Mouse (Mus musculus) cerebral cortex, adult 2 months (tissue): ENCODE results near the gene Ptgs1.

Experiments used
- WGBS: fragments of 180-500 bp; shearing (Covaris S2); methylation state at CpG from one replicate; pipeline ENCODE4 v1.1.7; 2018; 5-methylcytosine and 5-hydroxymethylcytosine counted together

Gene Ptgs1

GRCm38 (mm10) chr2:36230366-36230765, at the start of gene Ptgs1:
Ptgs1 (plus strand) TSS chr2:36230426.
- WGBS, result 3% methylated on average over 18 of the region's 18 CpGs

GRCm38 (mm10) chr2:36181587-36182368, 48.4 kb upstream of the Ptgs1 start:
- WGBS, result 92% methylated on average over 4 of the region's 4 CpGs

GRCm38 (mm10) chr2:36183278-36183677, 46.9 kb upstream of the Ptgs1 start:
- 21% methylated on average over 2 of the region's 2 CpGs for WGBS

GRCm38 (mm10) chr2:36184192-36184591, 46.0 kb upstream of the Ptgs1 start:
- 96% methylated on average over 2 of the region's 2 CpGs for WGBS

GRCm38 (mm10) chr2:36184876-36185275, 45.4 kb upstream of the Ptgs1 start:
- 30% methylated on average over 6 of the region's 6 CpGs for WGBS

- WGBS, result 80% methylated on average over 6 of the region's 6 CpGs
Observed at GRCm38 (mm10) chr2:36189200-36189599, 41.0 kb upstream of the Ptgs1 start.

- 64% methylated on average over 12 of the region's 12 CpGs for WGBS
Observed at GRCm38 (mm10) chr2:36191098-36191941, 38.9 kb upstream of the Ptgs1 start.

GRCm38 (mm10) chr2:36197021-36197420, 33.2 kb upstream of the Ptgs1 start:
- WGBS, result 74% methylated on average over 3 of the region's 3 CpGs

- 18% methylated on average over 20 of the region's 20 CpGs for WGBS
Observed at GRCm38 (mm10) chr2:36197919-36198881, 32.0 kb upstream of the Ptgs1 start.

- 29% methylated on average over 3 of the region's 3 CpGs for WGBS
Observed at GRCm38 (mm10) chr2:36198882-36199262, 31.4 kb upstream of the Ptgs1 start.

GRCm38 (mm10) chr2:36200813-36201212, 29.4 kb upstream of the Ptgs1 start:
- 57% methylated on average over 2 of the region's 2 CpGs for WGBS

GRCm38 (mm10) chr2:36201756-36202610, 28.2 kb upstream of the Ptgs1 start:
- 44% methylated on average over 18 of the region's 18 CpGs for WGBS

- WGBS, result 30% methylated on average over 5 of the region's 5 CpGs
Observed at GRCm38 (mm10) chr2:36202611-36202880, 27.7 kb upstream of the Ptgs1 start.

GRCm38 (mm10) chr2:36203011-36203825, 27.0 kb upstream of the Ptgs1 start:
- WGBS, result 4% methylated on average over 39 of the region's 39 CpGs

- WGBS, result 78% methylated on average over 4 of the region's 4 CpGs
Observed at GRCm38 (mm10) chr2:36204595-36204994, 25.6 kb upstream of the Ptgs1 start.

- WGBS, result 87% methylated on average over 11 of the region's 11 CpGs
Observed at GRCm38 (mm10) chr2:36207071-36207470, 23.2 kb upstream of the Ptgs1 start.

GRCm38 (mm10) chr2:36210796-36211195, 19.4 kb upstream of the Ptgs1 start:
- WGBS, result 27% methylated on average over 34 of the region's 34 CpGs

GRCm38 (mm10) chr2:36211785-36212184, 18.4 kb upstream of the Ptgs1 start:
- WGBS, result 66% methylated on average over 7 of the region's 7 CpGs

- 52% methylated on average over 7 of the region's 7 CpGs for WGBS
Observed at GRCm38 (mm10) chr2:36213108-36213507, 17.1 kb upstream of the Ptgs1 start.

- 3% methylated on average over 8 of the region's 8 CpGs for WGBS
Observed at GRCm38 (mm10) chr2:36214023-36214422, 16.2 kb upstream of the Ptgs1 start.
